Mouse (Mus musculus): Measurements from ENCODE around the gene Gm36079.
"Not testable (repeated sequence)": the region's sequence is repeated elsewhere in the genome, so short reads cannot be mapped to it uniquely, and the experiment has no call there.

DNA sequence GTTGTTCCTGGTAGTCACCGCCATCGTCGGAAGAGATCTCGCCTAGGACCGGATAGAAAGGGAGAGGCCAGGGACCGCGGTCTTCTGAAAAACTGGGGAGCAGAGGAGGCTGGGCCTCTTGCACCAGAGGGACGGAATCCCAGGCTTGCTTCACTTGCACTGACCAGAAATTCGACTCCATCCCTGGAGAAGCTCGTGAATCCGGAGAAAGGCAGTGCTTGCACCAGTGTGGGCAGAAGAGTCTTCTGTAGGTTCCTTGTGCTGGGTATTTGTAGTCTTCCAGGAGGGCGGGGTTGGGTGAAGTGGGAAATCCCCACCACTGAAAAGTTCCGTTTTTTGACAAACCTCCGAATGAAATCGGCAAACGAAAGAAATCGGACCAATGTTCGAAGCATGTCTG, 8.3 kb upstream of the Gm36079 start:
- not testable (repeated sequence) for TF ChIP-seq EP300 (optimal IDR thresholded peaks at IDR 0.05); CTCF (IDR thresholded peaks at IDR 0.05; ENCODE audit: low read depth)
